Mouse (Mus musculus): ENCODE measurements around the gene Mre11a. TPM values are rescaled to one million over a fixed set of nuclear protein-coding genes. Genes with fewer than 3 reads are reported as not detected.

Mre11a gene
- polyA plus RNA-seq, 1 experiment from 2014 or later: 11.4 TPM

- no peak for ATAC-seq (ENCODE audit: insufficient read depth)
- Histone ChIP-seq H3K27me3 (peaks cover 14% of the 10 kb centered on the region; the same call in 1 of the 2 replicates), H3K27ac (replicated peaks) (no peak overlapping the region), H3K36me3 (replicated peaks) (no peaks in the 10 kb centered on the region), H3K9me3 (replicated peaks) (no peaks in the 10 kb centered on the region), H3K4me2 (no peak overlapping the region), H3K4me1 (replicated peaks) (no peaks in the 10 kb centered on the region), H3K4me3 (replicated peaks) (no peak overlapping the region), H3K9ac (no peak overlapping the region)
- 16% methylated on average over 7 of the region's 7 CpGs for WGBS (ENCODE audit: insufficient replicate concordance)
Measured at GRCm38 (mm10) chr9:14764765-14765164, 19.7 kb upstream of the Mre11a start.

GRCm38 (mm10) chr9:14769811-14770210, 14.6 kb upstream of the Mre11a start:
- Histone ChIP-seq H3K27me3 (peaks cover 33% of the 10 kb centered on the region), H3K9ac (no peak overlapping the region), H3K4me2 (no peak overlapping the region), H3K36me3 (replicated peaks) (no peaks in the 10 kb centered on the region), H3K4me1 (replicated peaks) (no peaks in the 10 kb centered on the region), H3K9me3 (replicated peaks) (no peaks in the 10 kb centered on the region), H3K27ac (replicated peaks) (no peak overlapping the region), H3K4me3 (replicated peaks) (no peak overlapping the region)
- 63% methylated on average over 6 of the region's 6 CpGs for WGBS (ENCODE audit: insufficient replicate concordance)
- ATAC-seq (ENCODE audit: insufficient read depth): no peak

GRCm38 (mm10) chr9:14770803-14771471, 13.5 kb upstream of the Mre11a start, which contains the start of gene 1700012B09Rik:
1700012B09Rik (minus strand) TSS chr9:14771030.
- 23% methylated on average over 23 of the region's 23 CpGs for WGBS (ENCODE audit: insufficient replicate concordance)
- Histone ChIP-seq H3K4me2 (no peak within 1 kb of the TSS), H3K9me3 (replicated peaks) (no peaks in the 10 kb centered on the region), H3K27ac (replicated peaks) (no peak within 1 kb of the TSS), H3K9ac (no peak within 1 kb of the TSS), H3K4me1 (replicated peaks) (no peaks in the 10 kb centered on the region), H3K27me3 (peaks cover 33% of the 10 kb centered on the region), H3K36me3 (replicated peaks) (no peaks in the 10 kb centered on the region), H3K4me3 (replicated peaks) (no peak within 1 kb of the TSS)
- ATAC-seq (ENCODE audit: insufficient read depth): no peak

DNA sequence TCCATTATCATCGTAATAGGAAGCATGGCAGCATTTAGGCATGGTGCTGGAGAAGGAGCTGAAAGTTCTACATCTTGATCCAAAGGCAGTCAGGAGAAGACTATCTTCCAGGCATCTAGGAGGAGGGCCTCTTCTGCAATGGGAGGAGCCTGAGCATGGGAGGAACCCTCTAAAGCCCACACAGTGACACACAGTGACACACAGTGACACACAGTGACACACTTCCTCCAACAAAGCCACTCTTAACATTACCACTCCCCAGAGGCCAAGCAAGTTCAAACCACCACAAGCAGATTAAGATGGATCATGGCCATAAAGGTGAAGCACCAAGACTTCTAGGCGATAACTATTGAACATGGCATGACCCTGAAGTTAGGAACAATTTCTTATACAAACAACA, 12.4 kb upstream of the Mre11a start:
- ATAC-seq (ENCODE audit: insufficient read depth): no peak
- Histone ChIP-seq H3K4me1 (replicated peaks) (no peaks in the 10 kb centered on the region), H3K4me2 (no peak overlapping the region), H3K27me3 (peaks cover 33% of the 10 kb centered on the region), H3K9ac (no peak overlapping the region), H3K27ac (replicated peaks) (no peak overlapping the region), H3K36me3 (replicated peaks) (no peaks in the 10 kb centered on the region), H3K4me3 (replicated peaks) (no peak overlapping the region), H3K9me3 (replicated peaks) (no peaks in the 10 kb centered on the region)
- WGBS (ENCODE audit: insufficient replicate concordance): 63% methylated on average over 2 of the region's 2 CpGs

DNA sequence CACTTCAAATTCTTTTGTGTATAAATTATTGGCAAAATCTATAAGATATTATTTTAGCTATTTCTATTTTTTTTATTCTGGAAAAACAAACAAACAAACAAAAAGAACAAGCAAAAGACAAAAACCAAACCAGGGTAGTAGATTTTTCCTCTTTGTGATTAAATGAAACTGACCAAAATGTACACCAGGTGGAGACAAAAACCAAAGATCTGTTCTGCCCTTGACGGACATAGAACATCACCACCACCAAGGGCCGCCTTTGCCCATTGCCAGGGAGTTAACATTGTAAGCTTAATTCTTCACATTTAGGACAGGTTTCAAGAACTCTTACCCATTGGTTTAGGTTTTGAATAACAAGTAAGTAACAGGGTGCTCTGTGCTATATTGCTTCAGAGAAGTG, 10.6 kb upstream of the Mre11a start:
- Histone ChIP-seq H3K9me3 (replicated peaks) (no peaks in the 10 kb centered on the region), H3K27ac (replicated peaks) (no peak overlapping the region), H3K4me3 (replicated peaks) (no peak overlapping the region), H3K4me2 (no peak overlapping the region), H3K36me3 (replicated peaks) (no peaks in the 10 kb centered on the region), H3K4me1 (replicated peaks) (no peaks in the 10 kb centered on the region), H3K9ac (no peak overlapping the region), H3K27me3 (peaks cover 24% of the 10 kb centered on the region)
- 38% methylated on average over 2 of the region's 2 CpGs for WGBS (ENCODE audit: insufficient replicate concordance)
- ATAC-seq (ENCODE audit: insufficient read depth): no peak

- Histone ChIP-seq H3K27me3 (no peaks in the 10 kb centered on the region), H3K4me2 (no peak overlapping the region), H3K9ac (no peak overlapping the region), H3K4me3 (replicated peaks) (no peak overlapping the region), H3K36me3 (replicated peaks) (peaks cover 27% of the 10 kb centered on the region), H3K27ac (replicated peaks) (no peak overlapping the region), H3K9me3 (replicated peaks) (no peaks in the 10 kb centered on the region), H3K4me1 (replicated peaks) (no peaks in the 10 kb centered on the region)
- WGBS (ENCODE audit: insufficient replicate concordance): 63% methylated on average over 13 of the region's 13 CpGs
- ATAC-seq (ENCODE audit: insufficient read depth): no peak
Measured at GRCm38 (mm10) chr9:14778341-14778740, 6.1 kb upstream of the Mre11a start.

- H3K4me2 ChIP-seq: no peak overlapping the region
Measured at GRCm38 (mm10) chr9:14787356-14787755, 2.9 kb downstream of the Mre11a start.

DNA sequence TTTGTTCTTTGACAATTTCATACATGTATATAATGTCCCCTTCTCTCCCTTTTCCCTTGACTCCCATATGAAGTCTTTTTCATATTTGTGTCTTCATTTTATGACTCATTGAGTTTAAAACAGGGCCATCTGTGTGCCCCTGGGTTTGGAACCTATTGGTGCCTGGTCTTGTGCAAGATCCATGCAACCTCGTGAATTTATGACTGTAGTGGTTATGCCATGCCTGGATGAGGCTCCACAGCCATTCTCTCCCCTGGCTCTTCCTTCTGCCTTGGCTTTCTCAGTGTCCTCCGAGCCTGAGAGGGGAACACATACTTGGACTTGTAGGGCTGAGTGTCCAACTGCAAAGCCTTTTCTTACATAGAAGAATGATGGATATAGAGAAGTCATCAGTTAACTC, 21.3 kb downstream of the Mre11a start:
- Histone ChIP-seq H3K4me3 (replicated peaks) (no peak overlapping the region), H3K36me3 (replicated peaks) (peaks cover 87% of the 10 kb centered on the region), H3K9me3 (replicated peaks) (no peaks in the 10 kb centered on the region), H3K4me2 (no peak overlapping the region), H3K27ac (replicated peaks) (no peak overlapping the region), H3K4me1 (replicated peaks) (no peaks in the 10 kb centered on the region), H3K27me3 (no peaks in the 10 kb centered on the region), H3K9ac (no peak overlapping the region)
- 72% methylated on average over 2 of the region's 2 CpGs for WGBS (ENCODE audit: insufficient replicate concordance)
- ATAC-seq (ENCODE audit: insufficient read depth): no peak

More at GRCm38 (mm10) chr9:14787356-14787755, 2.9 kb downstream of the Mre11a start:
- Histone ChIP-seq H3K9ac (no peak overlapping the region), H3K9me3 (replicated peaks) (no peaks in the 10 kb centered on the region), H3K4me1 (replicated peaks) (peaks cover 8% of the 10 kb centered on the region), H3K36me3 (replicated peaks) (peaks cover 52% of the 10 kb centered on the region), H3K27me3 (no peaks in the 10 kb centered on the region), H3K4me3 (replicated peaks) (no peak overlapping the region), H3K27ac (replicated peaks) (no peak overlapping the region)
- no peak for ATAC-seq (ENCODE audit: insufficient read depth)
- WGBS (ENCODE audit: insufficient replicate concordance): 76% methylated on average over 6 of the region's 6 CpGs

DNA sequence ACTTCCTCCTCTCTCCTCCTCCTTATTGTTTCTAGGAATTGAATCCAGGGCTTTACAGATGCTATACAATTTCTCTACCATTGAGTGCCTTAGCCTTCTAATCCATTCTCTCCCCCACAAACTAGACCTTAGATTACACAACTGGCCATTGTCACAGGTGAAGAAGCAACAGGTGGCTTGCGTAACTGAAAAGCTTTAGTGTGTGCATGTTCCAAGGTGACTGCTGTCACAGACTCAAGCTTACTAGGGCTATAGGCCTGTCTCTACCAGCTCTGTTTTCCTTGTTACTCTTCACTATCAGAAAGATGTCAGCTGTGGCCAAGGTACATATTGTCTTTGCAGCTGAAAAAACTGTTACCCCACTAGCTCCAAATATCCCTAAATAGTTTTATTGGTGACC, 22.3 kb downstream of the Mre11a start:
- WGBS (ENCODE audit: insufficient replicate concordance): 81% methylated on average over 1 of the region's 1 CpGs
- H3K36me3 ChIP-seq (replicated peaks): peaks cover 87% of the 10 kb centered on the region
- no peaks in the 10 kb centered on the region for H3K27me3 ChIP-seq
- ATAC-seq (ENCODE audit: insufficient read depth): no peak
- no peak overlapping the region for H3K4me3 ChIP-seq (replicated peaks)
- H3K4me1 ChIP-seq (replicated peaks): no peaks in the 10 kb centered on the region
- no peak overlapping the region for H3K4me2 ChIP-seq
- H3K9ac ChIP-seq: no peak overlapping the region
- H3K27ac ChIP-seq (replicated peaks): no peak overlapping the region
- no peaks in the 10 kb centered on the region for H3K9me3 ChIP-seq (replicated peaks)

GRCm38 (mm10) chr9:14810111-14810510, 25.7 kb downstream of the Mre11a start:
- Histone ChIP-seq H3K4me3 (replicated peaks) (no peak overlapping the region), H3K27ac (replicated peaks) (no peak overlapping the region), H3K4me1 (replicated peaks) (no peaks in the 10 kb centered on the region), H3K4me2 (no peak overlapping the region), H3K9ac (no peak overlapping the region), H3K9me3 (replicated peaks) (no peaks in the 10 kb centered on the region), H3K27me3 (no peaks in the 10 kb centered on the region), H3K36me3 (replicated peaks) (peaks cover 85% of the 10 kb centered on the region)
- ATAC-seq (ENCODE audit: insufficient read depth): no peak
- WGBS (ENCODE audit: insufficient replicate concordance): 82% methylated on average over 5 of the region's 5 CpGs

GRCm38 (mm10) chr9:14821396-14821795, 36.9 kb downstream of the Mre11a start:
- H3K9me3 ChIP-seq (replicated peaks): no peaks in the 10 kb centered on the region
- no peaks in the 10 kb centered on the region for H3K27me3 ChIP-seq
- no peaks in the 10 kb centered on the region for H3K4me1 ChIP-seq (replicated peaks)
- no peak overlapping the region for H3K4me3 ChIP-seq (replicated peaks)
- no peak overlapping the region for H3K9ac ChIP-seq
- peaks cover 81% of the 10 kb centered on the region for H3K36me3 ChIP-seq (replicated peaks)
- no peak overlapping the region for H3K27ac ChIP-seq (replicated peaks)
- no peak for ATAC-seq (ENCODE audit: insufficient read depth)
- no peak overlapping the region for H3K4me2 ChIP-seq

DNA sequence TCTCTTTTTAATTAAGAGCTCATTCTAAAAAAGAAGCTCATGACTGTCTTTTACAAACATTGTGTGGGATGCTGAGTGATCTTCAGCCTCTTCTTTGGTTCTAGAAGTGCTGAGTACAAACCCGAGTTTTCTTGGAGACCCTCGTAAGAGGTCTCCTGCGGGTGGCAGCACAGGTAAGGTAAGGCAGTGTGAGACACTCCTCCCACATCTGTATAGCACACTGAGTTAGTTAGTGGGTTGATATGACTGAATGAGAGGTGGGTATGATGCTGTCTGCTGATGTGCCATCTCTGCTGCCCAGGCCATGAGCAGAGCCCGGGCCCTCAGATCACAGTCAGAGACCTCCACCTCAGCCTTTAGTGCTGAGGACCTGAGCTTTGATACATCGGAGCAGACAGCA, 40.4 kb downstream of the Mre11a start:
- H3K4me2 ChIP-seq: no peak overlapping the region
- H3K9me3 ChIP-seq (replicated peaks): no peaks in the 10 kb centered on the region
- WGBS (ENCODE audit: insufficient replicate concordance): 81% methylated on average over 5 of the region's 5 CpGs
- ATAC-seq (ENCODE audit: insufficient read depth): no peak
- no peaks in the 10 kb centered on the region for H3K27me3 ChIP-seq
- H3K27ac ChIP-seq (replicated peaks): no peak overlapping the region
- H3K36me3 ChIP-seq (replicated peaks): peaks cover 73% of the 10 kb centered on the region
- no peaks in the 10 kb centered on the region for H3K4me1 ChIP-seq (replicated peaks)
- no peak overlapping the region for H3K9ac ChIP-seq
- H3K4me3 ChIP-seq (replicated peaks): no peak overlapping the region
